Mouse (Mus musculus) limb, embryonic 12.5 days (tissue): ENCODE measurements around the gene Ttc28. TPM values are rescaled to one million over a fixed set of nuclear protein-coding genes. Genes with fewer than 3 reads are reported as not detected.
"Not testable (repeated sequence)": the region's sequence is repeated elsewhere in the genome, so short reads cannot be mapped to it uniquely, and the experiment has no call there.

Experiments used
- ATAC-seq: fragments of 200-750 bp; cut with Nextera tagmentation; 2 replicates; pipeline ENCODE4 v1.8.0; 2017; ENCODE audit warnings: low read depth, moderate TSS enrichment; ENCODE audit not compliant: insufficient number of reproducible peaks, insufficient read depth, low FRiP score, low TSS enrichment
- H3K27ac ChIP-seq: fragments of 300-500 bp; sonication (generic); 2 replicates; pipeline ENCODE4 v1.5.1; 2016; ENCODE audit warnings: mild to moderate bottlenecking, moderate library complexity
- H3K27me3 ChIP-seq: fragments of 300-500 bp; sonication (generic); 2 replicates; pipeline ENCODE4 v1.6.1; 2016; ENCODE audit warnings: mild to moderate bottlenecking, moderate library complexity
- H3K36me3 ChIP-seq: fragments of 300-500 bp; sonication (generic); 2 replicates; pipeline ENCODE4 v1.6.1; 2016; ENCODE audit warnings: mild to moderate bottlenecking, moderate library complexity
- H3K4me1 ChIP-seq: fragments of 300-500 bp; sonication (generic); replicated peaks from 2 replicates; pipeline ENCODE4 v1.6.1; 2016
- H3K4me2 ChIP-seq: fragments of 300-500 bp; sonication (generic); 2 replicates; pipeline ENCODE4 v1.6.1; 2016; ENCODE audit warnings: mild to moderate bottlenecking, moderate library complexity
- H3K4me3 ChIP-seq: fragments of 300-500 bp; sonication (generic); replicated peaks from 2 replicates; pipeline ENCODE4 v1.5.1; 2016; ENCODE audit warnings: mild to moderate bottlenecking
- H3K9ac ChIP-seq: fragments of 300-500 bp; sonication (generic); replicated peaks from 2 replicates; pipeline ENCODE4 v1.6.1; 2016; ENCODE audit warnings: mild to moderate bottlenecking, moderate library complexity
- H3K9me3 ChIP-seq: fragments of 300-500 bp; sonication (generic); 2 replicates; pipeline ENCODE4 v1.6.1; 2016; ENCODE audit warnings: mild to moderate bottlenecking, moderate library complexity
- WGBS: fragments of 180-500 bp; shearing (Covaris S2); methylation state at CpG from one replicate; pipeline ENCODE4 v1.1.7; 2016; 5-methylcytosine and 5-hydroxymethylcytosine counted together
- polyA plus RNA-seq: library from polyadenylated mRNA; unstranded; fragments of >200 nt; fragmentation: Nextera tagmentation; extraction: Ambion mirVana; gene quantifications from 2 replicates; pipeline ENCODE4 v1.2.1, GENCODE M21; 2016

Ttc28 gene
- polyA plus RNA-seq, 1 experiment from 2014 or later, result 20.0 TPM

DNA sequence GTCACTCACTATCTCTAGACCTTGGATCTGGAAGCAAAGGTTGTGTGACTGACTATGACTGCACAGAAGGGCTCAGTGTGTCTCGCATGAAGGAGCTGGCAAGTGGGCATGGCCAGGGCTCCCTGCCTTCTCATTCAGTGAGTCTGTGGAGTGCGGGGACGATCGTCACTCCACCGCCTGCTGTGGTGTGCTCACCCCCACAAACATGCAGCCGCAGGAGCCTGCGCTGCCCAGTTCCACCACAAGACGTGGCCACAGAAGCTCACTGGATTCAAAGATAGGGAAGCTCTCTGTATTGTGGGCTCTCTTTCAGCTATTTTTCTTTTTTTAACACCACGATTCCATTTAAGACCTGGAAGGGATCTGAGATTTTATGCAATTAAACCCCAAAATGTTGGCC is 374.8 kb downstream of the Ttc28 start:
- Histone ChIP-seq H3K36me3 (peaks cover 4% of the 10 kb centered on the region; the same call in 1 of the 2 replicates), H3K4me1 (peaks cover 23% of the 10 kb centered on the region), H3K4me3 (no peak overlapping the region), H3K27ac (no peak overlapping the region), H3K9me3 (no peaks in the 10 kb centered on the region), H3K27me3 (no peaks in the 10 kb centered on the region), H3K9ac (no peak overlapping the region), H3K4me2 (no peak overlapping the region)
- no peak for ATAC-seq
- 86% methylated on average over 9 of the region's 9 CpGs for WGBS

DNA sequence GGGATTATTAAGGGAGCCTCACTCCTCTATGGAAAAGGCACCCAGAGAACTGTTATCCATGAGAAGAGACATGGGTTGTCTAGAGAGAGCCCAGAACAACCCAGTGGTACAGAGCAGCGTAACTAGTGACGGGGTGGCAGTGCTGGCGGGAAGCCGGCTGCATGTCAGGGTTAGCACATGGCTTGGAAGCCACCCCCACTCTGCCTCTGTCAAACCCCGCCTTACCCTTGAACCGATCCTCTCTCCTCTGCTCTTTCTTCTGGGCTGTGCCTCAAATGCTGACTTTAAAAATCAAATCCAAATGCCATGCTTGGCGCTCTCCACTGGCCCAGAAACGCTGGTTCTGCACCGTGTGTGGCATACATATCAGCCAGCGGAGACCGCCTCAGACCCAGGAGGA is 375.2 kb downstream of the Ttc28 start:
- H3K27ac ChIP-seq, result peak overlapping the region; percentile 80; the same call in 1 of the 2 replicates
- no peak for ATAC-seq
- WGBS, result 78% methylated on average over 11 of the region's 11 CpGs

GRCm38 (mm10) chr5:111256181-111256580 is 376.6 kb downstream of the Ttc28 start:
- Histone ChIP-seq H3K4me1 (peaks cover 23% of the 10 kb centered on the region), H3K9me3 (no peaks in the 10 kb centered on the region), H3K27me3 (no peaks in the 10 kb centered on the region), H3K36me3 (no peaks in the 10 kb centered on the region; the same call in 1 of the 2 replicates), H3K27ac (peak overlapping the region; percentile 80), H3K4me2 (peak overlapping the region; percentile 15; the same call in 1 of the 2 replicates), H3K9ac (no peak overlapping the region), H3K4me3 (no peak overlapping the region)
- peak; percentile 61; the same call in 1 of the 2 replicates for ATAC-seq
- WGBS, result 22% methylated on average over 7 of the region's 7 CpGs

More for the DNA sequence above, 375.2 kb downstream of the Ttc28 start:
- Histone ChIP-seq H3K9ac (no peak overlapping the region; the same call in 1 of the 2 replicates), H3K4me2 (no peak overlapping the region), H3K27me3 (no peaks in the 10 kb centered on the region), H3K4me3 (no peak overlapping the region), H3K36me3 (peaks cover under 1% of the 10 kb centered on the region; the same call in 1 of the 2 replicates), H3K9me3 (no peaks in the 10 kb centered on the region), H3K4me1 (peaks cover 23% of the 10 kb centered on the region)

GRCm38 (mm10) chr5:111257127-111257526 is 377.5 kb downstream of the Ttc28 start:
- no peak for ATAC-seq
- no peak overlapping the region for H3K4me2 ChIP-seq
- no peaks in the 10 kb centered on the region for H3K9me3 ChIP-seq
- H3K4me3 ChIP-seq, result no peak overlapping the region
- H3K36me3 ChIP-seq, result no peaks in the 10 kb centered on the region; the same call in 1 of the 2 replicates
- no peak overlapping the region; the same call in 1 of the 2 replicates for H3K27ac ChIP-seq
- H3K4me1 ChIP-seq, result peaks cover 29% of the 10 kb centered on the region
- no peaks in the 10 kb centered on the region for H3K27me3 ChIP-seq
- 10% methylated on average over 2 of the region's 2 CpGs for WGBS
- H3K9ac ChIP-seq, result no peak overlapping the region

- not testable (repeated sequence) for H3K36me3 ChIP-seq
- 95% methylated on average over 1 of the region's 1 CpGs for WGBS
Observed at GRCm38 (mm10) chr5:111261162-111261561, 381.6 kb downstream of the Ttc28 start.

GRCm38 (mm10) chr5:111261733-111262573 is 382.4 kb downstream of the Ttc28 start:
- Histone ChIP-seq H3K36me3 (peaks cover 17% of the 10 kb centered on the region), H3K27me3 (no peaks in the 10 kb centered on the region), H3K9me3 (peaks cover 6% of the 10 kb centered on the region), H3K4me2 (no peak overlapping the region), H3K4me1 (peaks cover 27% of the 10 kb centered on the region), H3K9ac (no peak overlapping the region), H3K4me3 (no peak overlapping the region), H3K27ac (0 out of 2 replicates have a peak overlapping the region, but pooled peaks have one; percentile 66)
- WGBS, result 64% methylated on average over 13 of the region's 13 CpGs
- ATAC-seq, result no peak

More at GRCm38 (mm10) chr5:111261162-111261561, 381.6 kb downstream of the Ttc28 start:
- not testable (repeated sequence) for H3K9ac ChIP-seq, H3K4me3 ChIP-seq, ATAC-seq, H3K9me3 ChIP-seq, H3K27ac ChIP-seq, H3K4me2 ChIP-seq, H3K27me3 ChIP-seq
- peaks cover 35% of the 10 kb centered on the region for H3K4me1 ChIP-seq

GRCm38 (mm10) chr5:111262574-111263239 is 383.1 kb downstream of the Ttc28 start:
- WGBS, result 19% methylated on average over 11 of the region's 11 CpGs
- H3K36me3 ChIP-seq, result peaks cover 25% of the 10 kb centered on the region
- no peak overlapping the region for H3K9ac ChIP-seq
- no peak overlapping the region for H3K4me3 ChIP-seq
- peaks cover 6% of the 10 kb centered on the region for H3K9me3 ChIP-seq
- peaks cover 25% of the 10 kb centered on the region for H3K4me1 ChIP-seq
- no peak for ATAC-seq
- peak overlapping the region; percentile 22; the same call in 1 of the 2 replicates for H3K4me2 ChIP-seq
- no peaks in the 10 kb centered on the region for H3K27me3 ChIP-seq
- H3K27ac ChIP-seq, result peak overlapping the region; percentile 66; the same call in 1 of the 2 replicates

- H3K27ac ChIP-seq, result peak overlapping the region; percentile 57; the same call in 1 of the 2 replicates
- ATAC-seq, result no peak
- 31% methylated on average over 5 of the region's 5 CpGs for WGBS
- peaks cover 25% of the 10 kb centered on the region for H3K4me1 ChIP-seq
- H3K4me2 ChIP-seq, result 0 out of 2 replicates have a peak overlapping the region, but pooled peaks have one; percentile 22
- peaks cover 31% of the 10 kb centered on the region for H3K36me3 ChIP-seq
- H3K9me3 ChIP-seq, result peaks cover 6% of the 10 kb centered on the region
- H3K27me3 ChIP-seq, result no peaks in the 10 kb centered on the region
- H3K4me3 ChIP-seq, result no peak overlapping the region
- H3K9ac ChIP-seq, result no peak overlapping the region; the same call in 1 of the 2 replicates
Observed at GRCm38 (mm10) chr5:111263370-111263769, 383.8 kb downstream of the Ttc28 start.

DNA sequence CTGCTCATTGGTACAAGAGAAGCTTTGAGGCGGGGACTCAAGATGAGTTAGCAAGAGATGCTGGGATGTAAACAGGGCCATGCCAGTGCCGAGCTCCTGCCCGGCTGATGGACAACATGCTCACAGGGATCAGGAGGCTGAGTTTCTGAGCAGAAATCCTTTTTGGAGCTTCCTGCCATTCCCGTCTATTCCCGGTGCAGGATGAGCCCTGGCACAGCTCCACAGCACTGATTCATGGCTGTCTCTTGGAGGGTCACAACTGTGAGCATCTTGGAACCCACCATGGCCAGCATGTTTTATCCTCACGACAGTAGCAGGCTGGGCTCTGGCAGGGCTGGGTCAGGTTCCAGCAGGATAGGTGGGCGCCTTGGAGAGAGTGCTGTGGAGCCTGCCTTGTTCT is 384.9 kb downstream of the Ttc28 start:
- Histone ChIP-seq H3K9ac (no peak overlapping the region), H3K4me3 (no peak overlapping the region), H3K9me3 (peaks cover 6% of the 10 kb centered on the region), H3K27me3 (no peaks in the 10 kb centered on the region), H3K36me3 (peaks cover 40% of the 10 kb centered on the region), H3K27ac (no peak overlapping the region), H3K4me2 (no peak overlapping the region), H3K4me1 (peaks cover 25% of the 10 kb centered on the region)
- 83% methylated on average over 7 of the region's 7 CpGs for WGBS
- ATAC-seq, result no peak

DNA sequence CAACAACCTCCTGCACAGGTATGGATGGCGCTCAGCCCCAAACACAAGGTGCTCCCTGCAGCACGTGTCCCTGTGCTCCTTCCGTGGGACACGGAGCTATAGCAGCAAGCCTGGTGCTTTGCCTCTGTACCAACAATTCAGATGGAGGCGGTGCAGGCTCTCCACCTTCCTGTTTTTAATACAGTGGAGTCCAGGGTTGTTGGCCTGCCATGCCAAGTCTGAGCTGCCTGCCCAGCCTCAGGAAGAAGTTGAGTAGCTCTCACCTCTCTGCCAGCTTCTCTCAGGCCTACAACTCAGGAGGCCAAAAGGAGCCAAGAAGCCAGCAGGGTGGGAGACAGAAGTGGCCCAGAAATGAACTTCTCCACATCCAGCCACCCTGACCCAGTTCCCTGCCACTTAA is 387.1 kb downstream of the Ttc28 start:
- WGBS, result 89% methylated on average over 5 of the region's 5 CpGs
- peaks cover 24% of the 10 kb centered on the region for H3K4me1 ChIP-seq

GRCm38 (mm10) chr5:111267100-111267499 is 387.5 kb downstream of the Ttc28 start:
- 74% methylated on average over 3 of the region's 3 CpGs for WGBS
- Histone ChIP-seq H3K9me3 (peaks cover 6% of the 10 kb centered on the region), H3K4me1 (peaks cover 20% of the 10 kb centered on the region), H3K9ac (no peak overlapping the region), H3K36me3 (peaks cover 58% of the 10 kb centered on the region), H3K4me2 (no peak overlapping the region), H3K4me3 (no peak overlapping the region), H3K27ac (no peak overlapping the region), H3K27me3 (no peaks in the 10 kb centered on the region)
- no peak for ATAC-seq

More for the DNA sequence above, 387.1 kb downstream of the Ttc28 start:
- peaks cover 6% of the 10 kb centered on the region for H3K9me3 ChIP-seq
- H3K4me3 ChIP-seq, result no peak overlapping the region
- no peak overlapping the region for H3K27ac ChIP-seq
- no peak overlapping the region for H3K9ac ChIP-seq
- peaks cover 54% of the 10 kb centered on the region for H3K36me3 ChIP-seq
- no peaks in the 10 kb centered on the region for H3K27me3 ChIP-seq
- no peak overlapping the region for H3K4me2 ChIP-seq
- no peak for ATAC-seq
